Mouse (Mus musculus) spleen, postnatal 36 days (tissue): ENCODE measurements around the gene Nme2.

Experiments
- DNase-seq, 2 experiments: peaks; one replicate each; pipeline ENCODE4 v3.0.0; 2022; ENCODE audit warnings: low spot score in 2 of 2, mixed read lengths in 1 of 2

Nme2 gene

DNA sequence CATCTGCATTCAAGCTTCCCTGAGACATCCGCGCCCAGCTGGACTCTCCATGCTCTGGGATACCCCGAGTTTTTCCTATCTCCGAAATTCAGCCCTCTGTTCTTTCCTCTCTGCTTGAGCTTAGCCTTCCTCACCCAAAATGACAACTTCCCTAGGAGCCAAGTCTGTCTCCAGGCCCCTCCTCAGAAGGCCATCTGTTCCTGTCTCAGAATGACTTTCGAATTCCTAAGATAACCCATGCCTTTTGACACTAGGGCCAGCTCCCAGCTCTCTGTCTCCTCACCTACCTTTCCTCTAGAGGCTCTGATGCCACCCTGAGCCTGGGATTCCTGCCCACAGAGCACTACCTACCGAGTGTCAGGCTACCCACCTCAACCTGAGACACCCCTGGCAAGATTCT, at the start of gene Nme2:
Nme2 (minus strand) TSS at position 101 of the 400 bp plus-strand sequence.
- no peak for DNase-seq

GRCm38 (mm10) chr11:94003346-94003745, 47.3 kb upstream of the Nme2 start:
- no peak for DNase-seq

- no peak for DNase-seq
Measured at GRCm38 (mm10) chr11:93999276-93999675, 43.2 kb upstream of the Nme2 start.

DNA sequence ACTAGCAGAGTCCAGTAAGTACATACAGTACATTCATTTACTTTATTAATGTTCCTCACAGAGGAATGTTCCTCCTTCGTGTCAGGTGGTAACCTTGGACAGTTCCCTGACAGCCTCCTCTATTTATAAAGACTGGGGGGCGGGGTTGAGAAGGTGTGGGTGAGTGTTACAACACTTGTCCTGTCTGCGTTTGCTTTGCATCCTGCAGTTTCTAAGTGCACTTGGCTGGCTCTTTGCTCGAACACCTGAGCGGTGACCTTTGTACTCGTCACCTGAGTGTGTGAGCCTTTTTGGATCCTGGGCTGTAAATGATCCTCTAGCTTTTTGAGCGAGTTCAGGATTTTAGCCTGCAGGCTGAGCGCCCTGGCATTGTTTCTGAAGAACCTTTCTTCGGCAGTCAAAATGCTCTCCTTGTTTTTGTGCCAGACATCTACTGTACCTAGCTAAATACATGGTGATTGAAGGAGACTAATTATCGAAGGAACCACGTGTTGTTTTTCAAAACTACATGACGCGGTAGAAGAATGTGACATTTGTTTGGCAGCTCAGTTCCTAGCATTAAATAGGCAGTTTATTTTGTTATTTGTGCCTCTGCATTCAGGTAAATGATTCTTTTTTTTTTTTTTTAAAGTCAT, 41.2 kb upstream of the Nme2 start:
- DNase-seq: peak in 1 of 2 experiments; percentile 62

DNA sequence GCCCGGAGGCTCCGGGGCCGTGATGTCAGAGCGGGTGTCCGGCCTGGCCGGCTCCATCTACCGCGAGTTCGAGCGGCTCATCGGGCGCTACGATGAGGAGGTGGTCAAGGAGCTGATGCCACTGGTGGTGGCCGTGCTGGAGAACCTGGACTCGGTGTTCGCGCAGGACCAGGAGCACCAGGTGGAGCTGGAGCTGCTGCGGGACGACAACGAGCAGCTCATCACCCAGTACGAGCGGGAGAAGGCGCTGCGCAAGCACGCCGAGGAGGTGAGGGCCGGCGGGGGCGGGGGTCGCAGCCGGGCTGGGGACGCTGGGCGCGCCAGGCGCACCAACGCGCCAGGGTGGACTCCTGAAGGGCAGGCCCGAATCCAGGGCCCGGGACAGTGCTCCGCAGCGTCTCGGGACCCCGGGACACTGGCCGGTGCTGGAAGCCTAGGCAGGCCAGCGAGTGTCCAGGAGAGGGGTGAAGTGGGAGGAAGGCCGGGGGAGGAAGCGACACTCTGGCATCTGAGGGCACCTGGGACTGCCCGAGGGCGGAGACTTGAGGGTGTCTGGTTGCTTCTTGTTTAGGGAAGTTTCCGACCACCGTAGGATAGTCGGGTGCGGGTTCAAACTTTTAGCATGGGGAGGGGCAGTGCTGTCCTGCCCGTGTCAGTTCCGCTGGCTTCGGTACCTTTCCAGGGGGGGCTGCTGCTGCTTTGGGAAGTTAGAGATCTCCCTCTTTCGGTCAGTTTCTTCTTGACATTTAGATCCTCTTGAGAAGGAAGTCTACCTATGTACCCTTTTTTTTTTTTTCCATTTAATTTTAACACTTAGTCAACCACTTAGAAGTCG, 40.5 kb upstream of the Nme2 start:
- peak; percentile 72 to 73 for DNase-seq

- DNase-seq: peak; percentile 93 to 95
Measured at GRCm38 (mm10) chr11:93995720-93996305, 39.8 kb upstream of the Nme2 start, which contains the start of gene Spag9. Gene Spag9, plus strand, starts transcription at chr11:93996091.

DNA sequence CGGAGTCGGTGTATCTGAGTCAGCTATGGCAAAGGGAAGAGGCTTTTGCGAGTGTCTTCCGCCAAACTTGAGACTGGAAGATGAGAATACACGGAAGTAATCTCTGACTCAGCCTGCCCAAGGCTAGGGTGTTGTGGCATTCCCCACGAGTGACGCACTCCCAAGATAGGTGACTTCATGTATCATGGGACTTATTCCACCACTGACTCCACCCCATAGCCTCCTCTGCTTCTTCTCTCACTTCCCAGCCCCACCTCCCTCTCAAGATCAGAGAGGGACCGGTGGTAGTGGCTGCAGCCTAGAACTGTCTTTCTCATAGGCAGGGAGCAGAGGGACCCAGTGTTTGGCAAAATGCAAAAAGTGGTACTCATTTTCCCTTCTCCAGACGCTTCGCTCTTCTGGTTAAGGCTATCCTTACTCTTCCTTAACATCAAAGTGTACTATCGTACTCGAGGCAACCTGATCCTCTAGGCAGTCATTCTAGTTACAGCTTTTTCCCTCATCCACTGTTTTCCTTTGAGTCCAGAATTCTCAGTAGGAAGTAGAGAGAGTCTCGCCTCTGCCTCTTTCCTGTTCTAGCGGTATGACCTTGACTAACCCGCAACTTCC, 39.2 kb upstream of the Nme2 start:
- peak; percentile 78 to 87 for DNase-seq

GRCm38 (mm10) chr11:93994531-93994930, 38.5 kb upstream of the Nme2 start:
- DNase-seq: no peak

DNA sequence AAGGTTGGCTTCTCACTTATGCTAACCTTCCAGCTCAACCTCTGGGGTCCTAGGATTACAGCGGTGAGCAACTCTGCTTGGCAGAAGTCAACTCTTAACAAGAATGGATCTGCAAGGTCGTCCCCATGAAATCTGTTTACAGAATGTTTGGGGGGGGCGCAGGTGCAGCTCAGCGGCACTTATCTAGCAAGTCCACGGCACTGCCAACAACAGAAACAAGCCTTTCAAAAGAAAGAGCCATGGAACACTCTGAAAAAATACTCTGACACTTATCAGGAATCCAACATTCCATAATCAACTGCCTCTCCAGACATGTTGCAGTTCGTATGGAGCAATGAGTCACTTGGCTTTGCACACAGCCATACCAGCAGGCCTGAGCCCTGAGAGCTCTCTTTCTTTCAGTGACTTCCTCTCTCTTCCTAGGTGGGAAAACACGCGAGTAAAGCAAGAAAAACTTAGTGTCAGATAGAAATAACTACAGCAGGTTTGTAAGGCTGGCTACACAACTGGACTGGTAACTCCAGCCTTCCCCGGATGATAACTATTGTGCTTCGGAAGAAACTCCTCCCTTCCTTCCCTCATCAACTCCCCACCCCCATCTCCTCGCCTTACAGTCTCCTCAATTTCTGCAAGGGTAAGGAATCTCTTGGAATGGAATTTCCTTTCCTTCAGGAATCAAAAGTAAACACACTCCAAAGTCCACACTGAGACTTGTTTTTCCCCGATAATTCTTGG, 32.4 kb upstream of the Nme2 start:
- no peak for DNase-seq

GRCm38 (mm10) chr11:93987625-93988327, 31.7 kb upstream of the Nme2 start:
- no peak for DNase-seq

GRCm38 (mm10) chr11:93987026-93987425, 31.0 kb upstream of the Nme2 start:
- peak; percentile 42 to 55 for DNase-seq

- DNase-seq: no peak
Measured at GRCm38 (mm10) chr11:93986298-93986697, 30.2 kb upstream of the Nme2 start.

- no peak for DNase-seq
Measured at GRCm38 (mm10) chr11:93985265-93985664, 29.2 kb upstream of the Nme2 start.

GRCm38 (mm10) chr11:93984619-93985018, 28.6 kb upstream of the Nme2 start:
- DNase-seq: peak; percentile 54 to 69

- no peak for DNase-seq
Measured at GRCm38 (mm10) chr11:93979502-93980049, 23.5 kb upstream of the Nme2 start.

DNA sequence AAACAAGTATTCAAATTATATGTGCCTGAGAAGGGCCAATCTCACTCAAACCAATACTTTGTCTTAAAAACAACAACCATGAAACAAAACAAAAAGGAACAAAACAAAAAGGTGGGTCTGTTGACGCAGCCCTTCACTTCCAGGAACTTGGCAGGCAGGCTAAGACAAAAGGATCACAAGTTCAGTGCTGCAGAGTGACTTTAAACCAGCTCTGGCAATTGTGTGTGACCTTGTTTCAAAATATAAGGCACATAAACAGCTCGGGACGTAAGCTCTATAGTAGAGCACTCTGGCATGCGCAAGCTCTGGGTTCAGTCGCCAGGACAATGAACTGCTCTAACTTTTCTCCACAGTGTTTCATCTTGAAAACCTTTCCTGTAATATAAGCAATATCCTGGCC, 16.9 kb upstream of the Nme2 start:
- DNase-seq: no peak

- no peak for DNase-seq
Measured at GRCm38 (mm10) chr11:93969799-93970198, 13.7 kb upstream of the Nme2 start.

GRCm38 (mm10) chr11:93969171-93969570, 13.1 kb upstream of the Nme2 start:
- no peak for DNase-seq

DNA sequence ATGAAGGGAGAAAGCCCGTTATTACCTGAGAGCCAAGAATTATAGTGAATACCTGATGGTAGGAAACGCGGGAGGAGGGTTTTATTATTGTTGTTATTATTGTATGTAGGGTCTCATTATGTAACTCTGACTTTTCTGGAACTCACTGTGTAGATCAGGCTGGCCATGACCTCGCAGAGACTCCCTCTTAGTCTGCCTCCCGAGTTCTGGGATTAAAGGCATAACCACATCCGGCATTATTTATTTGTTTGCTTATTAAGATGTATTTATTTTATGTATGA, 12.7 kb upstream of the Nme2 start:
- DNase-seq: no peak

DNA sequence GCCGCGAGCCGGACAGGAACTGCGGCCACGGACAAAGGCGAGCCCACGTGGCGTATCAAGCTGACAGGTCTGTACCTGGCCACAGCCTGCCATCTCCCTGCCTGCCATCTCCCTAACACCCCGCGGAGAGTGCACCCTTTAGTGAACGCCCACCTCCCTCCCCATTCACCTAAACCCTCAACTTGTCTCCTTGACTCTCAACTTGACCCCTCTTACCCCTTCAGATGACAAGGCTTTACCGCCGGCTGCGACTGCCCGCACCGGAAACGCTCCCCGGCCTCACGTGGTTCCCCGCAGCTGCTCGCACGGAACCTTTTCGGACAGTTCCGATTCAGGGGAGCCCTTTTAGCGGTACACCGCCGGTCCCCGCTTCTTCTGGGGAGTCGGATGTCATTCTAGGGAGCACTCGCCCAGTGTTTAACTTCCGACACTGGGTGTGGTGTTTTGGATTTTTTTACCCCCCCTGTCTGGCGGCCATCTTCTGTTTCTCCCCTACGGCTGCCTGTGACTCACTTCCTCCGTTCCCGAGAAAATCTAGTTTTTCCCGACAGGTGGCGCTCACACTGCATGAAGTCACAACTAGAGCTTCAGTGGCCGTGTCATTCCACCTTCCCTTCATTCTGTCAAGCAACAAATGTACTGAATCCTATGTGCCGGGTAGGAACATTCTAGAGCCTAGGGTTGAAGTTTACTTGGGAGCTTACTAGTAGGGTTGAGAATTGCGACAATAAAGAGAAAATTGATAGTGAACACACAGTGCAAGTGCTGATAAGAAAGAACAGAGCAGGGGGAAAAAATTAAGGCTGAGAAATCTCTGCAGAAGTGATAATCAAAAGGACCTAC, 12.2 kb upstream of the Nme2 start, which contains the start of the genes Gm20390 and Nme1:
Gm20390 (minus strand) TSS at position 289 of the 843 bp plus-strand sequence.
Nme1 (minus strand) TSS at position 517 of the 843 bp plus-strand sequence.
- DNase-seq: peak; percentile 93 to 95
